Mouse (Mus musculus): ENCODE data around the gene Snrnp48.

Gene Snrnp48

DNA sequence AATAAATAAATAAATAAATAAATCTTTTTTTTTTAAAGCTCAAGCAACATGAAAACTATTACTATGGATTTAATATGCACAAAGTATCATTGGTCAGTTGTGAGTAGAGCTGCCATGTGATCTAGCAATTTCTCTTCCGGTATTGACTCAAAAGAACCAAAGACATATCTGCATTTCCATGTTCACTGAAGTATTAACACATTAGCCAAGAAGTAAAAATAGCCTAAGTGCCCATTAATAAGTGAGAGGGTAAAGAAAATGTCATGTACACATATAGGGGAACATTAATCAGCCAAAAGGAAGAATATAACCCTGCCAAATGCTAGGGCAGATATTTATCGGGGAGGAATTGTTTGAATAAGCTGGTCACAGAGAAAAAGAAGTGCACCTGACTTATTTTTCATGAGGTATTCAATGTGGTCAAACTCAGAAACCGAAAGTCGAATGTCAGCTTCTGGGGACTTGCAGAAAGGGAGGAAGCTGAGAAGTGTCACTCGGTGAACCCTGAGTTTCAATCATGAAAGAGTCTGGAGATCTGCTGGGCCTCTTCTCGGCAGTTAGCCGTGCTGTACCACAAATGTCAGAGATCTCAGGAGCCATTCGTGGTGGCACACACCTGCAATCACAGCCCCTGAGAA, 64.4 kb downstream of the Snrnp48 start:
- DNase-seq (ENCODE audit: low spot score), result no peak

DNA sequence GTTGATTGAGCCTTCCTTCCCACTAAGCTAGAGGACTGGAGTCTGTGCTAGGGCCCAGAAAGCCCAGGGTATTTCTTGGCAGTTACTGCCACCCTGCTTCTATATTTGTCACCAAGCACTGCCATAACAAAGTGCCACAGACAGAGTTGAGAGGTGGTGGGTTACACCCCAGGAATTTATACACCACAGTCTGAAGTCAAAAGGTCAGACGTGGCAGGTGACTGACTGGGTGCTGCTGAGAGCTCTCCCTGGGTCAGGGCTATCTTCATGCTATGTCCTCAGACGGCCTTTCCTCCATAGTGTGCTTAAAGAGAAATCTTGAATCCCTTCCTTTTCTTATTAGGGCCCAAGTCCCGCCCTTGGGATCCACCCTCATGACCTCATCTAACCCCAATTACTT, 67.9 kb downstream of the Snrnp48 start:
- DNase-seq (ENCODE audit: low spot score), result no peak
